Mouse (Mus musculus) spleen, adult 2 months (tissue): Measurements from ENCODE around the gene Gm20388.

ENCODE experiments used
- CTCF ChIP-seq: fragments of 200-500 bp; IDR thresholded peaks from 2 replicates; pipeline ENCODE4 v1.5.1; 2011; ENCODE audit warnings: mild to moderate bottlenecking, inconsistent platforms; ENCODE audit not compliant: insufficient read depth, insufficient read length, insufficient replicate concordance; ENCODE audit errors: extremely low read depth
- POLR2A ChIP-seq: fragments of 200-500 bp; IDR thresholded peaks from 2 replicates; pipeline ENCODE4 v1.6.1; 2011; ENCODE audit warnings: low read depth, low read length, inconsistent platforms

DNA sequence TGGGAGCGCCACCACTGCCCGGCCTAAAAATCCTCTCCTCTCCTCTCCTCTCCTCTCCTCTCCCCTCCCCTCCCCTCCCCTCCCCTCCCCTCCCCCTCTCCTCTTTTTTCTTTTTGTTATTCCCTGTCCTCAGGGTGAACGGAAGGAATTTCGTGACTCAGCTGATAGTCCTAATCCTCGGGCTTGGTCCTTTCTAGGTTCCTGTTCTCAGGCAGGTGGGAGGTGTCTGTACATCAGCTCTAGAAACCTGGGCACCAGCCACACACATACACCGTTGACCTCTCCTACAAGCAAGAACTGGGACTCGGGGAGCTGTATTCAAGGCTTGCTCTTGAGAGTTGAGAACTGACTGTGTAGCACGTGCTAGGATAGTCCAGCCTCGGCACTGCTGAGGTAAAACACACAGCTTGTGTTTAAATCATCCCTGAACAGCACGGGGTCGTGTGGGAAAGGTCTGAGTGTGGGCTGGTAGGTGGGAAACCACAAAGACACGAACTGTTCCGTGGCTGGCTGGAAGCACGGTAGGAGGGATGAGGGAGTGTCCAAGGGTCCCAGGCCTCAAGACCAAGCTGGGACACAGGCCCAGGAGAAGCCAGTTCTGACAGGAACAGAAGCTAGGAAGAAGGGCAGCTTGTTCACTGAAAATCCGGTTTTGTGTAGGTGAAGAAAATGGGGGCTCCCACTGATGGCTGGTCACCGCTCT is 620.5 kb downstream of the Gm20388 start:
- TF ChIP-seq CTCF (no peak), POLR2A (no peak)
